Mouse (Mus musculus) embryonic facial prominence, embryonic 12.5 days (tissue): ENCODE data around the gene Celf2. TPM values are rescaled to one million over a fixed set of nuclear protein-coding genes. Genes with fewer than 3 reads are reported as not detected.
"Not testable (repeated sequence)": the region's sequence is repeated elsewhere in the genome, so short reads cannot be mapped to it uniquely, and the experiment has no call there.

Experiments used
- ATAC-seq: fragments of 200-750 bp; cut with Nextera tagmentation; 2 replicates; pipeline ENCODE4 v1.8.0; 2017; ENCODE audit not compliant: insufficient number of reproducible peaks, insufficient read depth, low FRiP score, low TSS enrichment
- H3K27ac ChIP-seq: fragments of 300-500 bp; sonication (generic); 2 replicates; pipeline ENCODE4 v1.5.1; 2016; ENCODE audit warnings: mild to moderate bottlenecking
- H3K27me3 ChIP-seq: fragments of 300-500 bp; sonication (generic); 2 replicates; pipeline ENCODE4 v1.6.1; 2016; ENCODE audit warnings: mild to moderate bottlenecking, moderate library complexity
- H3K36me3 ChIP-seq: fragments of 300-500 bp; sonication (generic); 2 replicates; pipeline ENCODE4 v1.6.1; 2016; ENCODE audit warnings: mild to moderate bottlenecking
- H3K4me1 ChIP-seq: fragments of 300-500 bp; sonication (generic); 2 replicates; pipeline ENCODE4 v1.6.1; 2016
- H3K4me2 ChIP-seq: fragments of 300-500 bp; sonication (generic); replicated peaks from 2 replicates; pipeline ENCODE4 v1.6.1; 2016; ENCODE audit warnings: mild to moderate bottlenecking, moderate library complexity
- H3K4me3 ChIP-seq: fragments of 300-500 bp; sonication (generic); 2 replicates; pipeline ENCODE4 v1.5.1; 2016; ENCODE audit warnings: mild to moderate bottlenecking
- H3K9ac ChIP-seq: fragments of 300-500 bp; sonication (generic); 2 replicates; pipeline ENCODE4 v1.6.1; 2016; ENCODE audit warnings: mild to moderate bottlenecking, moderate library complexity
- H3K9me3 ChIP-seq: fragments of 300-500 bp; sonication (generic); 2 replicates; pipeline ENCODE4 v1.6.1; 2016; ENCODE audit warnings: mild to moderate bottlenecking, moderate library complexity
- WGBS: fragments of 180-500 bp; shearing (Covaris S2); methylation state at CpG from one replicate; pipeline ENCODE4 v1.1.7; 2016; 5-methylcytosine and 5-hydroxymethylcytosine counted together
- polyA plus RNA-seq: library from polyadenylated mRNA; unstranded; fragments of >200 nt; fragmentation: Nextera tagmentation; extraction: Ambion mirVana; gene quantifications from 2 replicates; pipeline ENCODE4 v1.2.1, GENCODE M21; 2016

Gene Celf2
- 51.0 and 56.8 TPM in 2 replicates for polyA plus RNA-seq

DNA sequence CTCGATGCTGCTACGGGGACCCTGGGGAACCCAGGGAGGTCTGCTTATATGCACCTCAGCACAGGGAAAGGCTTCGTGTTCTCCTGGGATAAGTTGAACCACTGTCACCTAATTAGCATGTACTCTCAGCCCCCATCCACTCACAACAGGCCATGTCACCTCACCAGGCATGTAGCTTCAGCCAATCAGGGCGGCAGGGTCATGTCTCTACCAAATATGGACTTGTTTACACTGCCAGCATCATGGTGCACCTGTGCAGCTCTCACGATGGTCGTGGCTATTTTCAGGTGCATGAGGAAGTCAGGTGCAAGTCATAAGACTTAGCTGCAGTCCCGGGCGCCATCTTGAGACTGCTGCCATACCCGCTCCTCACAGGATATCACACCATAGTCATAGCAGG, at the start of gene Celf2:
Gene Celf2, minus strand, starts transcription at position 101 of the 400 bp plus-strand sequence.
- not testable (repeated sequence) for ATAC-seq, H3K4me3 ChIP-seq, H3K27ac ChIP-seq, H3K36me3 ChIP-seq, H3K9ac ChIP-seq, H3K4me2 ChIP-seq, H3K4me1 ChIP-seq, H3K27me3 ChIP-seq, H3K9me3 ChIP-seq
- 88% methylated on average over 9 of the region's 9 CpGs for WGBS

DNA sequence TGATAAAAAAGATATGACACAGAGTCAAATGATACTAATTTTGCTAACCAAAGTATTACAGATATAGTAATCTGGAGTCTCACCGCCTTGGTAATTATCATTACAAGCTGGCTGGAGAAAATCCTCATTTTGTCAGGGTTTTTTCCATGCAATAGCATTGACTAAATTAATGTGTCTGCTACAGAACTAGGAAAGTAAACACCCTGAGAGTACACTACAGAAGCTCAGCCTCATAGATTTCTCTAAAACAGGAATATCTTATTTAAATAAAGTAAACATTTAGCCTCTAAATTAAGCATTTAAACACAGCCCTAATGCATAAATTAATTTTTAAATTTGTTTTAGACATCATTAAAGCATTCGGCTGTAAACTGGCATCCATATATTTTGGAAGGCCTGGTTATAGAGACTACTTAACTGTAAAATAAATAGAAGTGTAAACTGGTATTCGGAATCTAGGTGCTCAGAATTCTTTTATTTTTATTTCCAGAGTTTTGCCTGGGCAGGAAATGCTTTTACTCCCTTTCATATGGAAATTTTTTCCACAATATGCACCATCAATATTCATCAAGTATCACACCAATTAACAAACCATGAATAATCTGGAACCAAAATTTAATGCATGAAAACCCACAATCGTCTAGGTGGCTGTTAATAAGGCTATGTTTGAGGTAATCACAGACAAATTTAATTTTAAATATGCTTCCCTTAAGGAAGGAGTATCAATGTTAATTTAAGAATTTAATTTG, 46.0 kb upstream of the Celf2 start:
- Histone ChIP-seq H3K36me3 (no peaks in the 10 kb centered on the region), H3K9me3 (no peaks in the 10 kb centered on the region), H3K27me3 (no peaks in the 10 kb centered on the region), H3K4me3 (no peak overlapping the region), H3K9ac (no peak overlapping the region), H3K4me1 (no peaks in the 10 kb centered on the region), H3K27ac (no peak overlapping the region), H3K4me2 (no peak overlapping the region)
- ATAC-seq, result no peak
- WGBS, result 82% methylated on average over 4 of the region's 4 CpGs

DNA sequence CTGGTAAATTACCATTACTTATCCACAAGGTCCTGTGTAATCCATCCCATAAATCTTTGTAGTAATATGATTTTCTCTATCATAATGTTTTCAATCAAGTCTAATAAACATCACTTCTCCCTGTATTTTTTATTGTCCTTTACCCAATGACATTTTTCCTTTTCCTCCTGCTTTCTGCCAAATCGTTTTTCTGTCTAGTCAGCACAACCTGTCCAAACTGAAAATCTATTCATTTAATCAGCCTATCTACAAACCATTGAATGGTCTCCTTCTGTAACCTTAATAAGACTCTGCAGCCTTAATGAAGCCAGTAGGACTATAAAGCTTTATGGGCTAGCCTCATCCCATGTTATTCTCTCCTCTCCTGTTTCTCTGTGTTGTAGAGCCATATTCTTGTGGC, 45.2 kb upstream of the Celf2 start:
- WGBS, result 64% methylated on average over 1 of the region's 1 CpGs
- no peak overlapping the region for H3K4me3 ChIP-seq
- no peaks in the 10 kb centered on the region for H3K36me3 ChIP-seq
- H3K27ac ChIP-seq, result no peak overlapping the region
- H3K4me2 ChIP-seq, result no peak overlapping the region
- no peak overlapping the region for H3K9ac ChIP-seq
- H3K4me1 ChIP-seq, result no peaks in the 10 kb centered on the region
- ATAC-seq, result no peak
- no peaks in the 10 kb centered on the region for H3K9me3 ChIP-seq
- no peaks in the 10 kb centered on the region for H3K27me3 ChIP-seq

DNA sequence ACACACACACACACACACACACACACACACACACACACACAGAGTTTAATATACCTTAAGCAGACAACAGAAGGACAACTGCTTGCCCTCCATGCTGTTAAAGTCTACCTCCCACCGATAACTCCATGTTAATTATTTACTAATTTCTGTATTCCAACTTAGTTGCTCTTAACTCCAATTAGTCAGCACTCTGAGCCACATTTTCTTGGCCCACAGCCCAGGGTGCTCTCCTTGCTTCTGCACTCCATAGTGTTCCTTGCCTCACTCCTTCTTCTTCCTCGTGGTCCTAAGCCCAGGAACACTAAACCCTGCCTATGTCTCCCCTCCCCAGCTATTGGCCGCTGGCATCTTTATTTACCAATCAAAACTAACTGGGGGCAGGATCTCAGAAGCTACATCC, 43.5 kb upstream of the Celf2 start:
- ATAC-seq, result no peak
- H3K27ac ChIP-seq, result no peak overlapping the region
- no peaks in the 10 kb centered on the region for H3K36me3 ChIP-seq
- H3K4me2 ChIP-seq, result no peak overlapping the region
- H3K27me3 ChIP-seq, result no peaks in the 10 kb centered on the region
- no peak overlapping the region for H3K9ac ChIP-seq
- H3K4me3 ChIP-seq, result no peak overlapping the region
- 74% methylated on average over 3 of the region's 3 CpGs for WGBS
- no peaks in the 10 kb centered on the region for H3K9me3 ChIP-seq
- H3K4me1 ChIP-seq, result no peaks in the 10 kb centered on the region

DNA sequence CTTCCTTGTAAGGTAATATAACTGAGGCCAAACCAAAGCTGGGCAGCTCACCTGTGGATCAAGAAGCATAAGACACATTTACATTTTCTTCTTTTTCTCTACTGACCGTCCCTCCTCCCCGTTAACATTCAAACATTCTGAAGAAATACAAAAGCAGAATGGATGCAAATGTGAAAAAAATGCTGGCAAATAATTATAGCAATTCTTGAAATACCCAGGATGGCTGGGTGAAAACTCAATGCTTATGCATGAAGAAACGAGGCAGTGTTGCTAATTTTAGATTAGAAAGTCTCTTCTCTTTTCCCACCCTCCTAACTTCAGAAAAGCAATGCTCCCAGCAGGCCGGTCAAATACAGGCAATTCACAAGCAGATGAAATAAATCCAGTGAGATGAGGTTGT, 39.5 kb upstream of the Celf2 start:
- Histone ChIP-seq H3K36me3 (no peaks in the 10 kb centered on the region), H3K9ac (no peak overlapping the region), H3K4me1 (no peaks in the 10 kb centered on the region), H3K4me2 (no peak overlapping the region), H3K9me3 (no peaks in the 10 kb centered on the region), H3K27me3 (no peaks in the 10 kb centered on the region), H3K4me3 (no peak overlapping the region), H3K27ac (no peak overlapping the region)
- no peak for ATAC-seq
- WGBS, result 81% methylated on average over 4 of the region's 4 CpGs

DNA sequence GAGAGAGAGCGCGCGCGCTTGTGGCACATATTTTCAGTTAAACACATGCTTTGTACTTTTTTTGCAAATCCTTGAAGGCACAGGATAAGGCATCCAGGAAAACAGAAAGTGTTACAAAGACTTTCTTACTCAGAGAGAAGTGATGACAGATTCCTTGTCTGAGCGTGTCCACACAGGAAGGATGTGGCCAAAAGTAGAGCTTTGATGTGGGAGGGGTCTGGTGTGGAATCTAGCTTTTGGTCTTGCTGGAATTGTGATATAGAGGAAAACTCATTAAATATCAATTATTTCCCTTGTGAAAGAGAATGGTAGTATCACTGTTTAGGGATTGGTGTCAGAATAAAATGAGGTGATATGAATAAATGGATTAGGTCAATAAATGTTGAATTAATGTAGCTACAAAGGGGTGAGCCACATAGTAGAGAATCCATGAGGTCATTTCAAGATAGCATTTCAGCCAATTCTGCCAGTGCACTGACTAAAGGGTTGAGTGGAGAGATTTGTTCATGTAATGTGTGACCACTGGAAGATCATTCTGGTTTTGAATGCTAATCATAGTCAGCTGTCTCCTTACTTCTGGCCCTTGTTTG, 25.3 kb upstream of the Celf2 start:
- Histone ChIP-seq H3K4me3 (no peak overlapping the region), H3K27me3 (no peaks in the 10 kb centered on the region), H3K4me2 (no peak overlapping the region), H3K9ac (no peak overlapping the region), H3K27ac (no peak overlapping the region), H3K36me3 (no peaks in the 10 kb centered on the region), H3K4me1 (no peaks in the 10 kb centered on the region), H3K9me3 (no peaks in the 10 kb centered on the region)
- WGBS, result 88% methylated on average over 5 of the region's 5 CpGs
- no peak for ATAC-seq

DNA sequence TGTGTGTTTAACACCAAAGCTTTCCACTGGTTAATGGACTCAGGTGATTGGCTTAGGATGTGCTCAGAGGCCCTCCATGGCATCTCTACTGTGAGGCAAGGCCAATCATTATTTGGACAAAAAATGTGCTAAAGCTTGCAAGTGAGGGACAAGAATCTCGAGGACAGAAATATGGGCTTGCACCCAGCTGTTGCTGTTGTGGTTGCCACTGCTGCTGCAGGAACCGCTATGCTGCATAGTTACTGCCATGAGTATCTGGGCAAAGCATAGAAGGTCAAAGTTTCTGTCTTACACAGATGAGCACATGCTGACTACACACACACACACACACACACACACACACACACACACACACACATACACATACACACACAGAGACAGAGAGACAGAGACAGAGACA, 24.8 kb upstream of the Celf2 start:
- no peaks in the 10 kb centered on the region for H3K9me3 ChIP-seq
- H3K4me3 ChIP-seq, result no peak overlapping the region
- no peaks in the 10 kb centered on the region for H3K4me1 ChIP-seq
- no peak overlapping the region for H3K9ac ChIP-seq
- 69% methylated on average over 2 of the region's 2 CpGs for whole genome bisulfite sequencing
- no peaks in the 10 kb centered on the region for H3K36me3 ChIP-seq
- no peaks in the 10 kb centered on the region for H3K27me3 ChIP-seq
- H3K4me2 ChIP-seq, result no peak overlapping the region
- no peak for ATAC-seq
- H3K27ac ChIP-seq, result no peak overlapping the region

DNA sequence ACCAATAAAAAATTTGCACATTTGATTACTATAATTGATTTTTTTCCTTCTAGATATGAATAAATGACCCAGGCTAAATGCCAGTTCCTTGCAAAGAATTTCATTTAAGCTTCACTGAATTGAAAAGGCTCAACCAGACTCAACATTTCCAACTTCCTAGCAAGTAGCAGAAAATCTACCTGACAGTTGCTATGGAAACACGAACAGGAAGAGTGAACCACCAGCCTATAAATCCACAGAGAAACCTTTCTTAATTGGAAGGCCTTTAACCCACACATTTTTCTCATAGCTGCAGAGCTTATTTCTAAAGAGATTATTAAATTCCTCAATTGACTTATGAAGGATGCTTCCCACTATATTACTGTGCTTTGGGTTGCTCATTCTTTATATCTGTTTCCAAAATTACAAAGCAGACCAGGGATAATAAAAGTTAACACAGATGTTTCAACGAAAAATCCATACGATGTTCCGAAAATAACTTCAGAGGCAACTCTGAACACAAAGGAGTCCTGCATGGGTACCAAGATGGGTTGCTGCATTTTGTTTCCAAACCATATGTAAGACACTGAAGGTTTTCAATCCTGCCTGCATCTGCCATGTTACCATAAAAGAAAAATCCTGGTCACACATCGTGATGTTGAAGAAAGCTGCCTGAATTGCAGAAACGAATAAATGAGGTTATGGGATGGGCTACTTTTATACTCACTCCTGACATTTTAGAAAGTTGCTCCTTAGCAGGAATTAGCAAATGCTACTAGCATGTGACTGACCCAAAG, 22.0 kb upstream of the Celf2 start:
- WGBS, result 70% methylated on average over 6 of the region's 6 CpGs
- no peak overlapping the region for H3K27ac ChIP-seq

DNA sequence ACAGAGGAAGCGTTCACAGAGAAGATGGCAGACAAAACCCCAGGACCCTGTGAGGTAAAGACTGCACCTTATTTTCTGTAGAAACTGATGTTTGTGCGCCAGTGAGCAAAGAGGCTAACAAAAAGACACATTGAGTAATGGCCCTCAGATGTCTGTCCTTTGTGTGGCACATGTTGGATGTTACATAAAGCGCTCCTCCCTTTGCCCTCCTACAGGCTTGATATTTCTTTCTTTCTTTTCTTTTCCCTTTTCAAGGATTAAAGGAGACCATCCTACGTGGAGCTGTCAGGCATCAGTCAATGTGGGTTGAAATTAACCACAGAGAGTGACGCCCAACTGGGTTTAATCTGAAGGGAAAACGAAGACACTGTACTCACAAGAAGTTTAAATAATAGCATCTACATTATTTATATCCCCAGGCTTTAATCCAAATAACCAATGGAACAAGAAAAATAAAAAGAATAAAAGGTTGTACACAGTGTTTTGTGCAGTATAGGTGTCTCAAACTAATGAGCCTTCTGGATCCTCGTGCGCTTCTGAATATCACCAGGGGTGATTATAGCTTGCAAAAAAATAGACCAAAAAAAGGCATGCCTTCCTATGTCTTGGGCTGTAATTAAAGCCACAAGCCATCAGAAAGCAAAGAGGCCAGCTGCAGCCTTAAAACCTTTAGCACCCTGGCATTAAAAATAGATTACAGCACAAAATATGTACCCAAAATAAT, 21.3 kb upstream of the Celf2 start:
- Histone ChIP-seq H3K4me2 (no peak overlapping the region), H3K9me3 (no peaks in the 10 kb centered on the region), H3K27me3 (no peaks in the 10 kb centered on the region), H3K9ac (no peak overlapping the region), H3K4me1 (no peaks in the 10 kb centered on the region), H3K36me3 (no peaks in the 10 kb centered on the region), H3K4me3 (no peak overlapping the region), H3K27ac (no peak overlapping the region)
- 63% methylated on average over 8 of the region's 8 CpGs for WGBS
- no peak for ATAC-seq

More for the DNA sequence above, 22.0 kb upstream of the Celf2 start:
- no peak overlapping the region for H3K9ac ChIP-seq
- no peak for ATAC-seq
- no peaks in the 10 kb centered on the region for H3K9me3 ChIP-seq
- H3K4me3 ChIP-seq, result no peak overlapping the region
- no peak overlapping the region for H3K4me2 ChIP-seq
- no peaks in the 10 kb centered on the region for H3K4me1 ChIP-seq
- H3K27me3 ChIP-seq, result no peaks in the 10 kb centered on the region
- H3K36me3 ChIP-seq, result no peaks in the 10 kb centered on the region

DNA sequence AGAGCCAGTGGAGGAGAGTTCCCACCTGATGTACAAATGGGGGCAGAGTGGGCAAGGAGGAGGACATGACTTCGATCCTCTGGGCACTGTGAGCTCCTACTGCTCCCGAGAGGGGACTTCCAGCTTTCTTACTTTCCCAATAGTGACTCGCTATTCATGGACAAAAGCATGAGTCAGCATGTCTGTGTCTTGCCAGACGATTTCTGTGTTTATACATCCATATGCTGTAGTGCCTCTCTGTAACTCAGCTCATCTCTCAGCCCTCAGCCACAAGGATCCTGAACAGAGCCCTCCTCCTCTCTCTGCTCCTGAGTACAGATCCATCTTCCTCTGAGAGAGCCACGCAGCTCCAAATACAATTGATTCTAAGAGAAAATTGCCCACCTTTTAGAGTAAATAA, 20.3 kb upstream of the Celf2 start:
- H3K36me3 ChIP-seq, result no peaks in the 10 kb centered on the region
- H3K9me3 ChIP-seq, result no peaks in the 10 kb centered on the region
- no peak for ATAC-seq
- 59% methylated on average over 5 of the region's 5 CpGs for WGBS
- H3K27me3 ChIP-seq, result no peaks in the 10 kb centered on the region
- H3K27ac ChIP-seq, result no peak overlapping the region
- no peak overlapping the region for H3K4me2 ChIP-seq
- H3K9ac ChIP-seq, result no peak overlapping the region
- no peaks in the 10 kb centered on the region for H3K4me1 ChIP-seq
- H3K4me3 ChIP-seq, result no peak overlapping the region

DNA sequence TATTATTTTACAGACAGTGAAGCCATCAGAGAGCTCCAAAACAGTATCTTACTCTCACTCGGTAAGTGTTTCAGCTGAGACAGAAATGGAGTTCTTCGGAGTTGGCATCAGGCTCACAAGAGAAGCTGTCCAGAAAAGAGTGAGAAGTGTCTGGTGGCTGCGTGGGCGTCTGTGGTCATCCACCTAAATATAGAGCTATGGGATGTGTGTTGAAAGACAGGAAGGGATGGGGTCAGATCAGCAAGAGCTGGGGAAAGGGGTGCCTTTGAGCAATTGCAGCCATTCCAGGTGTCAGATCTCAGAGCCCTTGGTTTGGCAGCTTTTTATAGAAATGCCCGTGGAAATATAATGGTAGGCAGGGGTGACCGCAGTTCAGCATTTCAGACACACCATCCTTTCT, 17.3 kb upstream of the Celf2 start:
- no peak for ATAC-seq
- Histone ChIP-seq H3K9me3 (no peaks in the 10 kb centered on the region), H3K4me3 (no peak overlapping the region), H3K27ac (no peak overlapping the region), H3K36me3 (no peaks in the 10 kb centered on the region), H3K4me1 (no peaks in the 10 kb centered on the region), H3K27me3 (no peaks in the 10 kb centered on the region), H3K4me2 (no peak overlapping the region), H3K9ac (no peak overlapping the region)
- WGBS, result 64% methylated on average over 6 of the region's 6 CpGs
